Mouse (Mus musculus) spleen, adult 2 months (tissue): ENCODE measurements around the gene Cep170. TPM values are rescaled to one million over a fixed set of nuclear protein-coding genes. Genes with fewer than 3 reads are reported as not detected.

Experiments used
- DNase-seq, 2 experiments: peaks; one replicate each; pipeline versions ENCODE4 v3.0.0 to v3.0.0-alpha.2; 2012 to 2021; ENCODE audit warnings: low spot score in 2 of 2, low read depth in 1 of 2
- H3K27ac ChIP-seq: fragments of 200-500 bp; 2 replicates; pipeline ENCODE4 v1.5.1; 2012; ENCODE audit warnings: low read length, inconsistent platforms; ENCODE audit not compliant: insufficient read depth
- H3K27me3 ChIP-seq: fragments of 200-500 bp; 2 replicates; pipeline ENCODE4 v1.6.1; 2012; ENCODE audit warnings: mild to moderate bottlenecking, moderate library complexity, low read length, inconsistent platforms; ENCODE audit not compliant: control insufficient read depth, insufficient read depth
- H3K36me3 ChIP-seq: fragments of 200-500 bp; 2 replicates; pipeline ENCODE4 v1.6.1; 2012; ENCODE audit warnings: mild to moderate bottlenecking, low read length, inconsistent platforms; ENCODE audit not compliant: control insufficient read depth, insufficient read depth
- H3K4me1 ChIP-seq: fragments of 200-500 bp; 2 replicates; pipeline ENCODE4 v1.6.1; 2011; ENCODE audit warnings: inconsistent platforms; ENCODE audit not compliant: control insufficient read depth, insufficient read depth, insufficient read length
- H3K4me3 ChIP-seq: fragments of 200-500 bp; 2 replicates; pipeline ENCODE4 v1.5.1; 2011; ENCODE audit warnings: mild to moderate bottlenecking, inconsistent platforms; ENCODE audit not compliant: insufficient read depth, insufficient read length; ENCODE audit errors: extremely low read depth
- CTCF ChIP-seq: fragments of 200-500 bp; IDR thresholded peaks from 2 replicates; pipeline ENCODE4 v1.5.1; 2011; ENCODE audit warnings: mild to moderate bottlenecking, inconsistent platforms; ENCODE audit not compliant: insufficient read depth, insufficient read length, insufficient replicate concordance; ENCODE audit errors: extremely low read depth
- POLR2A ChIP-seq: fragments of 200-500 bp; IDR thresholded peaks from 2 replicates; pipeline ENCODE4 v1.6.1; 2011; ENCODE audit warnings: low read depth, low read length, inconsistent platforms
- WGBS: fragments of 180-500 bp; shearing (Covaris S2); methylation state at CpG from one replicate; pipeline ENCODE4 v1.1.7; 2018; 5-methylcytosine and 5-hydroxymethylcytosine counted together
- polyA plus RNA-seq: library from polyadenylated mRNA; depleted of rRNA; stranded (reverse); fragments of >200 nt; gene quantifications from 2 replicates; pipeline ENCODE4 v1.2.3, GENCODE M21; 2012; rRNA removed

Gene Cep170
- polyA plus RNA-seq: 4.8 and 4.9 TPM in 2 replicates

- Histone ChIP-seq H3K36me3 (no peaks in the 10 kb centered on the region), H3K4me1 (peaks cover 12% of the 10 kb centered on the region), H3K27me3 (no peaks in the 10 kb centered on the region), H3K27ac (peak within 1 kb of the TSS; percentile 83), H3K4me3 (peak within 1 kb of the TSS; percentile 70)
- peak; percentile 70 to 86 for DNase-seq
- TF ChIP-seq CTCF: no peak
- peak; percentile 23; the same call in 1 of the 2 replicates for TF ChIP-seq POLR2A
- WGBS: under 1% methylated on average over 28 of the region's 28 CpGs
Measured at GRCm38 (mm10) chr1:176814036-176814420, at the start of gene Cep170. TSS of gene Cep170 (minus strand) at chr1:176814067.

DNA sequence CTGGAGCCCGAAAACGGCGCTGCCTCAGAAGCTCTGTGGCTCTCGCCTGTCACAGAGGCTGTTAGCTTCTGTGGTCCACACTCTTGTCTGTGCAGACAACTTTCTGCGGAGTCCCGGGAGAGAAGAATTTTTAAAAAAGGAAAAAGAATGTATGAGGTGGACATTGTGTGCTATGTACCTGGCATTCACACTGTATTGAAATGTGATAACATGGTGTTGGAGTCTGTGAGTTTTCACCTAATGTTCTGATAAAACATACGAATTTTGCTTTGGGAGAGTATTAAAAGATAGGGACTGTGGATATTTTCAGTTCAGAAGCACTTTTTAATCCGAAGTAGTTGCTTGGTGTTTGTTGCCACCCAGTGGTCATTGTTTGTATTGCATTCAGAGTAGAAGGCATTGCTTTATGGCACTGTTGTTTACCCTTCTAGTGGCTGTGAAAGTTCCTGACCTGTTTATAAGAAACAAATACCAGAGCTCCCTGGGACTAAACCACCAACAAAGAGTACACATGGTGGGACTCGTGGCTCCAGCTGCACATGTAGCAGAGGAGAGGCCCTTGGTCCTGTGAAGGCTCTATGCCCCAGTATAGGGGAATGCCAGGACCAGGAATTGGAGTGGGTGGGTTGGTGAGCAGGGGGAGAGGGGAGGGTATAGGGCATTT is 48.2 kb upstream of the Cep170 start:
- WGBS: 65% methylated on average over 9 of the region's 9 CpGs
- no peak for TF ChIP-seq POLR2A
- TF ChIP-seq CTCF: no peak; the same call in 1 of the 2 replicates
- Histone ChIP-seq H3K27ac (no peak overlapping the region), H3K36me3 (peaks cover 1% of the 10 kb centered on the region; the same call in 1 of the 2 replicates), H3K27me3 (no peaks in the 10 kb centered on the region), H3K4me1 (no peaks in the 10 kb centered on the region), H3K4me3 (no peak overlapping the region)
- DNase-seq: peak; percentile 49 to 50

GRCm38 (mm10) chr1:176852813-176853590 is 39.1 kb upstream of the Cep170 start:
- WGBS: 59% methylated on average over 9 of the region's 9 CpGs
- TF ChIP-seq CTCF: no peak
- TF ChIP-seq POLR2A: no peak
- Histone ChIP-seq H3K4me1 (no peaks in the 10 kb centered on the region), H3K4me3 (no peak overlapping the region), H3K27ac (no peak overlapping the region), H3K27me3 (no peaks in the 10 kb centered on the region), H3K36me3 (peaks cover 9% of the 10 kb centered on the region)
- no peak for DNase-seq

DNA sequence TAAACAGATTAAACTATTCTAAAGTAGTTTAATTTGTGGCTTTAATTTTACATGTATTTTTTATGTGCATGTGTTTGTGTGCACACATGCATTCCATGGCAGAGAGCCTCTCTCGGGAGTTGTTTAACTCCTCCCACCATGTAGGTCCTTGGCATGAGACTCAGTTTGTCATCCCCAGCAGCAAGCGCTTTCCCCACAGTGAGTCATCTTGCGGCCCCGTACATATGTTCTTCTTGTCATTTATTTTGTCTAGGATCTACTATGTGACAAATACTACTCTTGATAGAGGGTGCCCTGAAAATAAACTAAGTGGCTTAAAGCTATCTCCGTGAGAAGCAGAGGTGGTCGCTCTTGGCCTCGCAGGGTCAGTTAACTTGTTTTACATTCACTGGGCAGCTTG is 37.5 kb upstream of the Cep170 start:
- Histone ChIP-seq H3K4me3 (no peak overlapping the region), H3K27ac (no peak overlapping the region), H3K36me3 (peaks cover 10% of the 10 kb centered on the region), H3K4me1 (no peaks in the 10 kb centered on the region), H3K27me3 (no peaks in the 10 kb centered on the region)
- TF ChIP-seq CTCF (no peak), POLR2A (no peak)
- DNase-seq: no peak
- WGBS: 94% methylated on average over 7 of the region's 7 CpGs

DNA sequence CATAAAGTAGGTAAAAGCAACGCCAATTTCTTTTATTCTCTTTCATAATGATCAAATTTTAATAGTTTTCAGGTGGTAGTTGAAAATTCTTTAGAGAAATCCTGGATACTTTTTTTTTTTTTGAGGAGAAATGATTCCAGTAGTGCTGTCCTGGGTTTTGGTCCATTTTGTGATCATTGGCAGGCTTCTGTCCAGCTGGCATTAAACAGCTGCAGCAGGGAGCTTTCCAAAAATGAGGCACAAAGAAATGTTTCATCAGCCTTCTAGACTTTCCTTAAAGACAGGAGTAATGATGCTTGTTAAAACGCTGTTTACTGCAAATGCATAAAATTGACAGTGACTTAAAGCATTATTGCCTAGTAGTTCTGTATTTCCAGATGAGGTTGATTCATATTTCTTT is 35.5 kb upstream of the Cep170 start:
- 89% methylated on average over 2 of the region's 2 CpGs for WGBS
- no peaks in the 10 kb centered on the region for H3K27me3 ChIP-seq
- no peaks in the 10 kb centered on the region for H3K4me1 ChIP-seq
- peaks cover 13% of the 10 kb centered on the region for H3K36me3 ChIP-seq
- no peak for DNase-seq
- TF ChIP-seq POLR2A (no peak), CTCF (no peak)
- H3K4me3 ChIP-seq: no peak overlapping the region
- H3K27ac ChIP-seq: no peak overlapping the region

GRCm38 (mm10) chr1:176848613-176849290 is 34.9 kb upstream of the Cep170 start:
- no peak for DNase-seq
- Histone ChIP-seq H3K4me1 (no peaks in the 10 kb centered on the region), H3K36me3 (peaks cover 14% of the 10 kb centered on the region), H3K27me3 (no peaks in the 10 kb centered on the region), H3K27ac (no peak overlapping the region), H3K4me3 (no peak overlapping the region)
- WGBS: 89% methylated on average over 11 of the region's 11 CpGs
- TF ChIP-seq CTCF (no peak), POLR2A (no peak)
